Mouse (Mus musculus): ENCODE data around the gene Emsy. TPM values are rescaled to one million over a fixed set of nuclear protein-coding genes. Genes with fewer than 3 reads are reported as not detected.
A peak's percentile ranks its signal among the peaks of the same experiment; 100 is the strongest.

The Emsy gene
- polyA plus RNA-seq, 1 experiment from 2014 or later: 17.6 TPM

DNA sequence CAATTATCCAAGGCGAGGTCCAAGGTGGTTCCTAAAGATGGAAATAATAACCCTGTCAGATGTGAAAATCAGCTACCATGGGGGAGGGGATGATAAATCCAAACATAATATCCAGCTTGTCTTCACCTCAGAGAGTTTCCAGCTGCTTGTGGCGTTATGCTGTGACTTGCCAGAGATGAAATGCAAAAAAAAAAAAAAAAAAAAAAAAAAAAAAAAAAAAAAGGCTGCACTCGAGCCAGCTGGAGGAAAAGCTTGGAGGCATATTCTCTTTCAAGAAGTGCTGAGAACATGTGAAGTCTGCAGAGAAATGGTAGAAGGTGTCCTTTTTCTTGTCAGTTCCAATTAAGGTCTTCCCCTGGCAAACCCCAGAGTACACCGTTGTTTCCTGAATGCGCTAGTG lies 8.6 kb upstream of the Emsy start:
- ATAC-seq (ENCODE audit: insufficient read depth, low FRiP score, low read depth): no peak
- no peaks in the 10 kb centered on the region for H3K9me3 ChIP-seq
- no peak overlapping the region for H3K27ac ChIP-seq
- no peaks in the 10 kb centered on the region for H3K27me3 ChIP-seq (replicated peaks)
- H3K4me3 ChIP-seq (replicated peaks): no peak overlapping the region
- 34% methylated on average over 5 of the region's 5 CpGs for WGBS
- no peaks in the 10 kb centered on the region for H3K36me3 ChIP-seq
- no peak overlapping the region for H3K4me2 ChIP-seq
- no peak overlapping the region for H3K9ac ChIP-seq
- peaks cover 11% of the 10 kb centered on the region; the same call in 1 of the 2 replicates for H3K4me1 ChIP-seq

DNA sequence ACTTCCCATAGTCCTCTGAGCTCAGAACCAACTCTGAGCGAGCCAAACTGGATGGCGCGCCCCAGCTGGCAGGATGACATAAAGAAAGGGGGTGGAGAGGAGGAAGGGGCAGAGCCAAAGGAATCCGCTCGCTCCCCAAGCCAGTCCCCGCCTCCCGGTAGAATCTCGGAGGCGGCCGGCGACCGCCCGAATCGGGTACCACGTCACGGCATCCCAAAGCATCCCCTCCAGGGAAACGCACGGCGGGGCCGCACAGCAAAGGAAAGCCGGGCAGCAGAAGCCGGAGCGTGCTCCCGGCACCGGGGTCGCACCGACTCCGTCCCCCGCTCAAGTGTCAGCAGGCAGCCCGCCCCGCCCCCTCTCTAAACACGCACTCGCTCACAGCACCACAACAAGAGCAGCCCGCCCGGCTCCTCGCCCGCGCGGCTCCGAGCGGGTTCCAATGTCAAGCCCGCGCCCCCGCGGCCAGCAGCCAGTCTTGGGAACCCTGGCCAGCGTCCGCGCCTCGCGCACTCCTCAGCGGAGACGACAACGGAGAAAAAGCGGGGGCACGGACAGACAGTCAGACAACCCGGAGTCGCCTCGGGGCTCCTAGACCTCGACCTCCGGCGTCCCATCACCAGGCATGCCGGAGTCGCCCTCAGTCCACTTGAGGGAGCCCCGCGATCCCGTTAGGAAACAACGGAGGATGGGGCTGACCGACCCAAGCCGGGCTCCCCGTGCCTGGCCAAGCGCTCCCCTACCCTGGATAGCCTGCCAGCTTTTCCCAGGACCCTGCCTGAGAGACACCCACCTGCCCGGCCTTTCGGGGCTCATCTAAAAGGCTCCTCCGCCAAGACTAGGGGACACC lies 677 bp downstream of the Emsy start:
- peak overlapping the region; percentile 64 for H3K4me2 ChIP-seq
- peak overlapping the region; percentile 98 for H3K4me3 ChIP-seq (replicated peaks)
- H3K27me3 ChIP-seq (replicated peaks): no peaks in the 10 kb centered on the region
- WGBS: under 1% methylated on average over 72 of the region's 74 CpGs
- H3K9me3 ChIP-seq: no peaks in the 10 kb centered on the region
- peaks cover 7% of the 10 kb centered on the region; the same call in 1 of the 2 replicates for H3K4me1 ChIP-seq
- peak; percentile 64 for ATAC-seq (ENCODE audit: insufficient read depth, low FRiP score, low read depth)
- H3K36me3 ChIP-seq: peaks cover 10% of the 10 kb centered on the region; the same call in 1 of the 2 replicates
- H3K27ac ChIP-seq: peak overlapping the region; percentile 94
- peak overlapping the region; percentile 77 for H3K9ac ChIP-seq

DNA sequence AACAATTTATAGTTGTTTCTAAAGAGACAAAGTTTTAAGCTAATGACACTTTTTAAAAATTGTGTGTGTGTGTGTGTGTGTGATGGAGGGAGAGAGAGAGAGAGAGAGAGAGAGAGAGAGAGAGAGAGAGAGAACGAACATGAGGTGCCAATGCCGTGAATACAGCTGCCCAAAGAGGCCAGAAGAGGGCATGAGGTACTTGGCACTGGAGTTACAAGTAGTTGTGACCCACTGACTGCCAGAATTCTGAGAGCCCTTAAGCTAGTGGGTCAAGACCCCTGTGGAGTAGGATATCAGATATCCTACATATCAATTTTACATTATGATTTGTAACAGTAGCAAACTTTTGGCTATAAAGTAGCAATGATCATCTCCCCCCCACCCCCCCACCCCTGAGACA lies 4.9 kb downstream of the Emsy start:
- no peak overlapping the region for H3K4me3 ChIP-seq (replicated peaks)
- H3K4me2 ChIP-seq: no peak overlapping the region
- WGBS: 78% methylated on average over 2 of the region's 2 CpGs
- H3K9ac ChIP-seq: no peak overlapping the region
- H3K36me3 ChIP-seq: peaks cover 10% of the 10 kb centered on the region; the same call in 1 of the 2 replicates
- no peaks in the 10 kb centered on the region; the same call in 1 of the 2 replicates for H3K4me1 ChIP-seq
- no peaks in the 10 kb centered on the region for H3K27me3 ChIP-seq (replicated peaks)
- no peak for ATAC-seq (ENCODE audit: insufficient read depth, low FRiP score, low read depth)
- H3K27ac ChIP-seq: no peak overlapping the region
- no peaks in the 10 kb centered on the region for H3K9me3 ChIP-seq

DNA sequence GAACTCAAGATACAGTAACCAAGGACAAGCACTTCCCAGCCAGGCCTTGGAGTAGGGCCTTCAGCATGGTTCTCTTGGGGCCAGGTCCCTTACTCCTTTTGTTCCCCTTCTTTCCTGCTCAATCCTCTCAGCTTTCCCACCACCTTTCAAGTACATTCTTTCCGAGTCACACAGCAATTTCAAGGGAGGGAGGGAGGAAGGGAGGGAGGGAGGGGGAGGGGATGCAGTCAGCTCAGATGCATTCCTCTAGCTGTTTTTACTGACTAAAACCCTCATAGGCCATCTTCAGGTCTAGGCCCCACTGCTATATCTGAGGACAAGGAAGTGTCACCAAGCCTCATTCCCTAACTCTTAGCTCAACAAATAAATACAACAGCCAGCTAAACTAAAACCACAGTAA lies 12.3 kb downstream of the Emsy start:
- Histone ChIP-seq H3K4me3 (replicated peaks) (no peak overlapping the region), H3K27me3 (replicated peaks) (no peaks in the 10 kb centered on the region)

DNA sequence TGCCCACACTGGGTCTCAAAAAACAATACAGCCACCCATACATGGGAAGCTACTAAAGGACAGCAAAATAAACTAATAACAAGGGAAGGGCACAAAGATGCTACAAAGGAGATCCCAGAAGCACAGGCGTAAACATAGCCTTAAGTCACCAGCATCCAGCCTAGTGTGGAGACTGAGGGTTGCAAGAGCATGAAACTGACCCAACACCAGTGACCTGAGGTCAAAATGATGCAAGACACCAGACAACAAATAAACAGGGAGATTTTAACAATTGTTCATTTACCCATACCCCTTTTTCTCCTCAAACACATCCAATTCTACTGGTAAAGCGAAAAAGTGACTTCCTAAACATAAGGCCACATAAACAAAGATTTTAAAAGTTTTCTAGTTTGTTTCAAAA lies 20.0 kb downstream of the Emsy start:
- H3K4me1 ChIP-seq: no peaks in the 10 kb centered on the region
- no peaks in the 10 kb centered on the region for H3K9me3 ChIP-seq
- H3K36me3 ChIP-seq: peaks cover 11% of the 10 kb centered on the region; the same call in 1 of the 2 replicates
- H3K9ac ChIP-seq: no peak overlapping the region
- no peak overlapping the region for H3K4me3 ChIP-seq (replicated peaks)
- H3K27ac ChIP-seq: no peak overlapping the region
- 93% methylated on average over 2 of the region's 2 CpGs for WGBS
- no peaks in the 10 kb centered on the region for H3K27me3 ChIP-seq (replicated peaks)
- ATAC-seq (ENCODE audit: insufficient read depth, low FRiP score, low read depth): no peak
- no peak overlapping the region for H3K4me2 ChIP-seq

More for the DNA sequence above, 12.3 kb downstream of the Emsy start:
- no peak overlapping the region for H3K27ac ChIP-seq
- H3K9me3 ChIP-seq: no peaks in the 10 kb centered on the region
- H3K4me1 ChIP-seq: no peaks in the 10 kb centered on the region
- no peak overlapping the region for H3K9ac ChIP-seq
- H3K4me2 ChIP-seq: no peak overlapping the region
- no peak for ATAC-seq (ENCODE audit: insufficient read depth, low FRiP score, low read depth)
- 29% methylated on average over 1 of the region's 1 CpGs for WGBS
- H3K36me3 ChIP-seq: peaks cover 12% of the 10 kb centered on the region; the same call in 1 of the 2 replicates

DNA sequence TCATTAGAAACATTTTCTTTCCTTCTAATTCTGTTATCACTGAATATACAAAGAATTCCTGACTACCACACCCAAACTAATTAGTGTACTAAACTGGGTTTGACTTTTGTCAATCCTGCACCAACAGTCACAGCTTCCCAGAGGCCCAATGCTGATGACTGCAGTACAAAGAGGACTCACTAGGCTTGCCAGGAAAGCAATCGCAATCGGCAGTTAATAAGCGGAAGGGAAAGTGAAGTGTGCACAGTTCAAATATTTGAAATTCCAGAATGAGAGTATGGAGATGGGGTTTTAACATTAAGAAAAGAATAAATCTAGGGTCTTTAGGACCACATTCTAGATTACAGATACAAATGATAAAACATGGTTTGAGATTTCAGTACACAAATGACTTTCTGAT lies 23.6 kb downstream of the Emsy start:
- WGBS: 48% methylated on average over 3 of the region's 3 CpGs
- peaks cover 4% of the 10 kb centered on the region; the same call in 1 of the 2 replicates for H3K36me3 ChIP-seq

DNA sequence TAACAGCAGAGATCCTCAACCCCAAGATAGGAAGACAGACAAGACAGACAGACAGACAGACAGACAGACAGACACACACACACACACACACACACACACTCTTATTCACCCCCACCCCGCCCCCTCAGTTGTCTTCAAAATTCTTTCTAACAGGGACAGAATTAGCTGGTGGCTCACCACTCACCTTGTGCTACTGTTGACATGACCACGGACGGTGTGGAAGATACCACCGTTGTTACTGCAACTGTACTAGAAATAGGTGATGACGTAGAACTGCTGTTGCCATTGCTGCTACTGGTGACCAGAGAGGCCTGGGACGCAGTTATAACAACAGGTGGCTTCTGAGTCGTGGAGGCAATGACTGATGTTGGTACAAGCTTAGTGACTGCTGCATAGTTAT lies 26.6 kb downstream of the Emsy start:
- Histone ChIP-seq H3K9ac (no peak overlapping the region), H3K4me3 (replicated peaks) (no peak overlapping the region), H3K4me1 (no peaks in the 10 kb centered on the region), H3K27me3 (replicated peaks) (no peaks in the 10 kb centered on the region), H3K9me3 (no peaks in the 10 kb centered on the region), H3K4me2 (no peak overlapping the region), H3K27ac (no peak overlapping the region), H3K36me3 (peaks cover 9% of the 10 kb centered on the region)
- 91% methylated on average over 7 of the region's 7 CpGs for WGBS
- ATAC-seq (ENCODE audit: insufficient read depth, low FRiP score, low read depth): no peak

More for the DNA sequence above, 23.6 kb downstream of the Emsy start:
- H3K4me1 ChIP-seq: no peaks in the 10 kb centered on the region
- no peak overlapping the region for H3K4me3 ChIP-seq (replicated peaks)
- H3K27ac ChIP-seq: no peak overlapping the region
- H3K27me3 ChIP-seq (replicated peaks): no peaks in the 10 kb centered on the region
- no peak overlapping the region for H3K9ac ChIP-seq
- no peaks in the 10 kb centered on the region for H3K9me3 ChIP-seq
- no peak for ATAC-seq (ENCODE audit: insufficient read depth, low FRiP score, low read depth)
- H3K4me2 ChIP-seq: no peak overlapping the region

DNA sequence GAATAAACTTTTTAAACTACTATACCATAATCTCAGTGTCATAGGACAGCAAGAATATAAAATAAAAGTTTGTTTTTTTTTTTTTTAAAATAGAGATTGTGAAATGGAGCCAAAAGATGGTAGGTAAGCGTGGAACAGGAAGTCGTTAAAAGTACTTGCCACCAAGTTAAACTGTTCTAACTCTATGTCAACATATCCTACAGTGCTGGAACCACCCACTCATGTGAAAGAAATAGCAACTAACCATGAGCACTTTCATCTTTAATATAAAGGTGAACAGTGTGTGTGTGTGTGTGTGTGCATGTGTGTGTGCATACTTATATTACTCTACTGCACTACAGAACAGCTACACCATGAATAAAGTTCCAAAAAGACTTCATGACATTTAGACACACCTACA lies 38.8 kb downstream of the Emsy start:
- H3K9me3 ChIP-seq: no peaks in the 10 kb centered on the region
- ATAC-seq (ENCODE audit: insufficient read depth, low FRiP score, low read depth): no peak
- no peaks in the 10 kb centered on the region for H3K4me1 ChIP-seq
- H3K9ac ChIP-seq: no peak overlapping the region
- H3K27ac ChIP-seq: no peak overlapping the region
- no peak overlapping the region for H3K4me2 ChIP-seq
- WGBS: 89% methylated on average over 2 of the region's 2 CpGs
- no peaks in the 10 kb centered on the region for H3K27me3 ChIP-seq (replicated peaks)
- H3K4me3 ChIP-seq (replicated peaks): no peak overlapping the region
- H3K36me3 ChIP-seq: peaks cover 2% of the 10 kb centered on the region

DNA sequence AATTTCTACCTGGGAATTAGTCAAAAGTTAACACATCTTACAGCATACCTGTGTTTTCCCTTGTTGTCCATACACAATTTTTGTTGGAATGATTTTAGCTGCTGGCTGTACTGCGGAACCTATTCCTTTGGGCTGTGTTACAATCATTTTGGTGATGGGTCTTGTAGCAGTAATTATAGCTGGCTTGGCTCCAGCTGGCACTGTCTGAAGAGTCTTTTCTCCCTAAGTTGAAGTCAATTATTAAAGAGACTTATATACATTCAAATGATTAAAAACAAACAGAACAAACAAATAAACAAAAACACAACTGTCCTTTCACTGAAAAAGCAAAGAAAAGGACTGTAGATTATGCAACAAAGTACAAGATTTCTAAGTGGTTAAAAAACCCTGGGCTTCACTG lies 43.6 kb downstream of the Emsy start:
- Histone ChIP-seq H3K27ac (no peak overlapping the region), H3K9ac (no peak overlapping the region), H3K4me1 (no peaks in the 10 kb centered on the region), H3K4me3 (replicated peaks) (no peak overlapping the region), H3K4me2 (no peak overlapping the region), H3K27me3 (replicated peaks) (no peaks in the 10 kb centered on the region), H3K9me3 (no peaks in the 10 kb centered on the region), H3K36me3 (no peaks in the 10 kb centered on the region; the same call in 1 of the 2 replicates)
- no peak for ATAC-seq (ENCODE audit: insufficient read depth, low FRiP score, low read depth)
- 86% methylated on average over 1 of the region's 1 CpGs for WGBS

DNA sequence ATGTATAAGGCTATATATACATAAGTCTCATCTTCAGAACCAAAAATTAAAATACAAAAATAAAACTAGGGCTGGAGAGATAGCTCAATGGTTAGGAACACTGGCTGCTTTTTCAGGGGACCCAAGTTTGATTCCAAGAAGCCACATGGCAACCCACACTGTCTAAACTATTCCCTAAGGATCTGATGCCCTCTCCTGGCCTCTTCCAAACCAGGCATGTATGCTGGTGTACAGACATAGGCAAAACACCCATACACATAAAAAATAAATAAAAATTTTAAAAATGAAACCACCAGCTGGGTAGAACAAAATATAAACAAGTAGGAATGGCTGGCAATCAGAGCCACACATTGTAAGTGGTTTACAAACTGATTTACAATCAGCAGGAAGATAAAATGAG lies 48.1 kb downstream of the Emsy start:
- H3K36me3 ChIP-seq: no peaks in the 10 kb centered on the region
- no peak overlapping the region for H3K27ac ChIP-seq
- H3K9ac ChIP-seq: no peak overlapping the region
- no peak overlapping the region for H3K4me2 ChIP-seq
- no peaks in the 10 kb centered on the region for H3K9me3 ChIP-seq
- no peak for ATAC-seq (ENCODE audit: insufficient read depth, low FRiP score, low read depth)
- H3K4me1 ChIP-seq: no peaks in the 10 kb centered on the region
- no peaks in the 10 kb centered on the region for H3K27me3 ChIP-seq (replicated peaks)
- H3K4me3 ChIP-seq (replicated peaks): no peak overlapping the region

DNA sequence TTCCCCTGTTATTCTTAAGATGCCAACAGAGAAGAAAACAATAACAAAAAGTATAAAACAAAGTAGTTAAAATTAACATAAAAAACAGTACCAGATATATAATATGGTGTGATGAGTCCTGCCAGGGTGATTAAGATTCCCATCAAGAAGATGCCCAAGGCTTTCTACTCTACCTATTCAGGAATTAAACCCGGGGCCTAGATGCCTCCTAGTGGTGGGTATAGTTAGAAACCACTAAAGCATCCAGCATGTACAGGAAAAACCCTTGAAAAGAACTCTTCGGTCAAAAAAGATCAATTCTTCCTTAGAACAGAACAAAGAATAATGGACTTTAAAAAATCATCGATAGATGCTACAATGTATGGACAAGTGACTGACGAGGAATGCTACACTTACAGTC lies 49.4 kb downstream of the Emsy start:
- no peak overlapping the region for H3K4me3 ChIP-seq (replicated peaks)
- H3K9ac ChIP-seq: no peak overlapping the region
- no peaks in the 10 kb centered on the region for H3K36me3 ChIP-seq
- no peak for ATAC-seq (ENCODE audit: insufficient read depth, low FRiP score, low read depth)
- no peaks in the 10 kb centered on the region for H3K4me1 ChIP-seq
- 79% methylated on average over 4 of the region's 4 CpGs for WGBS
- H3K9me3 ChIP-seq: no peaks in the 10 kb centered on the region
- H3K27me3 ChIP-seq (replicated peaks): no peaks in the 10 kb centered on the region
- no peak overlapping the region for H3K4me2 ChIP-seq
- H3K27ac ChIP-seq: no peak overlapping the region

DNA sequence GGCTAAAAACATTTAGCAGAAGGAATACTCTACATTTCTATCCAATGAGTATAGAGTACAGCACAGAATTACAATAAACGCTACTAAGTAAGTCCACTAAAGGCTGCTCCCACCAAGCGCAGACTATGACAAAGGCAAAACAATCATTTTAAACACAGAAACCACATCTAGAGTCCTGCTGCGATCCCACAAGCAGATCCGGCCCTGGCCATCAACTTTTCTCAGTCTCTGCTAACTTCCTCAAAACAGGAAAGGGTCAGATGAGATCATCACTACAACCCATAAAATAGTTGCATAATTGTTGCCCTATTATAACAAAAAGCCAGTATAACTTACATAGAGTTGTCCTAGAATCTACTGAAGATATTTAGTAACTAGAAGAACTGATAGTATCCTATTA lies 54.9 kb downstream of the Emsy start:
- Histone ChIP-seq H3K4me3 (replicated peaks) (no peak overlapping the region), H3K4me2 (no peak overlapping the region), H3K9ac (no peak overlapping the region), H3K27ac (no peak overlapping the region), H3K27me3 (replicated peaks) (no peaks in the 10 kb centered on the region), H3K9me3 (no peaks in the 10 kb centered on the region), H3K4me1 (no peaks in the 10 kb centered on the region), H3K36me3 (peaks cover 10% of the 10 kb centered on the region; the same call in 1 of the 2 replicates)
- 82% methylated on average over 4 of the region's 4 CpGs for WGBS
- ATAC-seq (ENCODE audit: insufficient read depth, low FRiP score, low read depth): no peak

Data from stomach, embryonic 15.5 days (tissue).